21 mouse cellular contexts compared by ENCODE assay signal in the genomic region with DNA sequence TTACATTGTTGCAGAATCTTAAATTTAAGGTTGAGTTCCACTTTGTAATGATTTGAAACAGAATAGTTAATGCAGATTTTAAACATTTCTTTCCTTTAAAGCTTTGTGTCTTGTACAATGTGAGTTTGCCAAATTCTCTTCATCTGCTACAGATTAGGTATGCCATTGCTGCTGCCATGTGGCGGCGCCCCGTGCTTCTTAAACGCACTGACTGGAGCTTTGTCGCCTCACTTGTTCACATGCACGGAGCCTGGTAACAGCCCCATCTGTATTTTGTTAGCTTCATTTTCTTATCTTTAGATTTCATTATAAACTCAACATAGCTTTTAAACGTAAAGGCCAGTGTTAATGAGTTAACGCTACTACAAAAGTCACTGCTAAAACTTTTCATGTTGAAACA. TPM values are rescaled to one million over a fixed set of nuclear protein-coding genes. Genes with fewer than 3 reads are reported as not detected.
DNase-seq lines count a peak whose midpoint lies in the region; ATAC-seq and TF ChIP-seq lines count a peak whose summit lies in the region.
"Had no signal": no experiment of that assay in that cellular context is flagged by ENCODE, and none has a peak within 500 bp of the region (broad histone marks: within the 10 kb centered on the region; RNA-seq: fewer than 3 reads in every experiment).

No protein-coding gene starts in this region.

- no peaks in the 10 kb centered on the region for H3K4me1 ChIP-seq in liver, postnatal 0 days (ENCODE audit: insufficient read depth)
- peaks cover 12% of the 10 kb centered on the region for H3K4me1 ChIP-seq in embryonic facial prominence, embryonic 10.5 days
- H3K4me1 ChIP-seq in limb, embryonic 10.5 days, result peaks cover 23% of the 10 kb centered on the region
- no peaks in the 10 kb centered on the region for H3K4me1 ChIP-seq in intestine, embryonic 15.5 days (replicated peaks)
- H3K4me1 ChIP-seq: liver, embryonic 12.5 days had no signal

- peak overlapping the region; percentile 74 for H3K27ac ChIP-seq in liver, postnatal 0 days (ENCODE audit: low read depth)
- no peak overlapping the region for H3K27ac ChIP-seq in embryonic facial prominence, embryonic 10.5 days (replicated peaks)
- peak overlapping the region; percentile 30; the same call in 1 of the 2 replicates for H3K27ac ChIP-seq in limb, embryonic 10.5 days
- no peak overlapping the region for H3K27ac ChIP-seq in intestine, embryonic 15.5 days
- H3K27ac ChIP-seq: heart, adult 2 months; heart, embryonic 13.5 days; hindbrain, embryonic 12.5 days; liver, embryonic 12.5 days; midbrain, embryonic 12.5 days had no signal

- no peak for TF ChIP-seq EP300 in liver, postnatal 0 days (IDR thresholded peaks at IDR 0.05; ENCODE audit: low read depth)

- no peaks in the 10 kb centered on the region for H3K27me3 ChIP-seq in liver, postnatal 0 days (ENCODE audit: insufficient read depth, low read length)
- H3K27me3 ChIP-seq in embryonic facial prominence, embryonic 10.5 days (replicated peaks; ENCODE audit: low read depth, poor library complexity, severe bottlenecking), result no peaks in the 10 kb centered on the region
- no peaks in the 10 kb centered on the region for H3K27me3 ChIP-seq in limb, embryonic 10.5 days (ENCODE audit: low read depth, poor library complexity, severe bottlenecking)
- no peaks in the 10 kb centered on the region for H3K27me3 ChIP-seq in intestine, embryonic 15.5 days (replicated peaks)
- H3K27me3 ChIP-seq: heart, embryonic 13.5 days; hindbrain, embryonic 12.5 days; liver, embryonic 12.5 days; midbrain, embryonic 12.5 days had no signal

- TF ChIP-seq CTCF in liver, postnatal 0 days (IDR thresholded peaks at IDR 0.05; ENCODE audit: low read depth), result no peak

- no peak for ATAC-seq in liver, postnatal 0 days
- ATAC-seq in intestine, embryonic 15.5 days, result no peak
- ATAC-seq: inflammation-experienced regulatory T-cells, adult 6 months; liver, embryonic 12.5 days had no signal

- no peaks in the 10 kb centered on the region for H3K9me3 ChIP-seq in liver, postnatal 0 days (ENCODE audit: low read length)
- H3K9me3 ChIP-seq in embryonic facial prominence, embryonic 10.5 days, result no peaks in the 10 kb centered on the region
- no peaks in the 10 kb centered on the region for H3K9me3 ChIP-seq in limb, embryonic 10.5 days (replicated peaks)
- H3K9me3 ChIP-seq in intestine, embryonic 15.5 days, result no peaks in the 10 kb centered on the region
- H3K9me3 ChIP-seq: heart, embryonic 13.5 days; hindbrain, embryonic 12.5 days; liver, embryonic 12.5 days; midbrain, embryonic 12.5 days had no signal

- whole genome bisulfite sequencing in liver, postnatal 0 days (ENCODE audit: insufficient replicate concordance), result 89% methylated on average over 8 of the region's 8 CpGs
- WGBS in embryonic facial prominence, embryonic 10.5 days, result 63% methylated on average over 8 of the region's 8 CpGs
- 59% methylated on average over 8 of the region's 8 CpGs for WGBS in limb, embryonic 10.5 days
- WGBS in intestine, embryonic 15.5 days, result 77% methylated on average over 8 of the region's 8 CpGs

- no peak overlapping the region for H3K9ac ChIP-seq in liver, postnatal 0 days (replicated peaks)
- no peak overlapping the region for H3K9ac ChIP-seq in intestine, embryonic 15.5 days
- H3K9ac ChIP-seq: heart, embryonic 13.5 days; hindbrain, embryonic 12.5 days; liver, embryonic 12.5 days; midbrain, embryonic 12.5 days had no signal

- no peak overlapping the region for H3K4me2 ChIP-seq in liver, postnatal 0 days (ENCODE audit: low read depth, low read length)
- no peak overlapping the region for H3K4me2 ChIP-seq in intestine, embryonic 15.5 days (replicated peaks)
- H3K4me2 ChIP-seq: heart, embryonic 13.5 days; hindbrain, embryonic 12.5 days; liver, embryonic 12.5 days; midbrain, embryonic 12.5 days had no signal

- H3K4me3 ChIP-seq in liver, postnatal 0 days (ENCODE audit: low read depth, low read length), result no peak overlapping the region
- no peak overlapping the region for H3K4me3 ChIP-seq in embryonic facial prominence, embryonic 10.5 days
- no peak overlapping the region for H3K4me3 ChIP-seq in limb, embryonic 10.5 days
- H3K4me3 ChIP-seq in intestine, embryonic 15.5 days (replicated peaks), result no peak overlapping the region
- H3K4me3 ChIP-seq: heart, adult 2 months; heart, embryonic 13.5 days; hindbrain, embryonic 12.5 days; liver, embryonic 12.5 days; midbrain, embryonic 12.5 days had no signal

- DNase-seq in liver, postnatal 0 days, result no peak
- no peak for DNase-seq in liver
- DNase-seq in embryonic facial prominence, embryonic 10.5 days (ENCODE audit: low spot score), result peak; percentile 51
- peak; percentile 60 for DNase-seq in limb, embryonic 10.5 days (ENCODE audit: low spot score)
- no peak for DNase-seq in gastrocnemius, adult 8-10 months (ENCODE audit: low spot score in 2 of 2)
- DNase-seq in gastrocnemius, postnatal 25 days, result no peak
- DNase-seq: adrenal gland, adult 2 months; cerebellum, adult 18-20 months; cerebellum, postnatal 14 days; gastrocnemius, postnatal 14 days; heart, adult 2 months; lung, adult 2 months; lung, postnatal 14 days; retina, postnatal 1 day; thymus, postnatal 25 days had no signal

- H3K36me3 ChIP-seq in liver, postnatal 0 days (replicated peaks; ENCODE audit: insufficient read depth, low read length), result peaks cover 34% of the 10 kb centered on the region
- peaks cover 54% of the 10 kb centered on the region for H3K36me3 ChIP-seq in embryonic facial prominence, embryonic 10.5 days (replicated peaks)
- H3K36me3 ChIP-seq in limb, embryonic 10.5 days, result peaks cover 65% of the 10 kb centered on the region
- peaks cover 9% of the 10 kb centered on the region for H3K36me3 ChIP-seq in intestine, embryonic 15.5 days

RNA-seq across cellular contexts. Expression of a gene that starts 25.7 kb away (rescaled TPM):
- 6.5 and 6.9 TPM in 2 replicates for polyA plus RNA-seq in liver, postnatal 0 days (2015; fragmentation: Nextera tagmentation; extraction: Ambion mirVana)
- 22.0 and 22.8 TPM in 2 replicates for polyA plus RNA-seq in embryonic facial prominence, embryonic 10.5 days (2016; fragmentation: Nextera tagmentation; extraction: Ambion mirVana)
- 20.9 and 21.2 TPM in 2 replicates for polyA plus RNA-seq in limb, embryonic 10.5 days (2016; fragmentation: Nextera tagmentation; extraction: Ambion mirVana)
- 17.9 and 18.6 TPM in 2 replicates for polyA plus RNA-seq in intestine, embryonic 15.5 days (2015; fragmentation: Nextera tagmentation; extraction: Ambion mirVana)
- total RNA-seq in gastrocnemius, adult 8-10 months (2022), result 10 to 100 TPM; 14.4 to 17.9 (median 16.1) TPM
- total RNA-seq in gastrocnemius, postnatal 25 days (2021), result 10 to 100 TPM; 15.6 to 16.5 TPM

Comparison
In these comparisons a context has a peak if more than half of its experiments do, and no peak if none do; other contexts are left out.
1. DNase-seq: peak in embryonic facial prominence, embryonic 10.5 days (single experiment) and limb, embryonic 10.5 days (single experiment); none in liver, postnatal 0 days (single experiment), liver (single experiment), gastrocnemius, adult 8-10 months (0 of 2) and gastrocnemius, postnatal 25 days (single experiment).
2. H3K27ac ChIP-seq: peak in liver, postnatal 0 days (single experiment) and limb, embryonic 10.5 days (single experiment); none in embryonic facial prominence, embryonic 10.5 days (single experiment) and intestine, embryonic 15.5 days (single experiment).